Mouse (Mus musculus) splenic B cell, adult 2 months (primary cell): Measurements from ENCODE around the gene Acmsd.

Source experiments
- DNase-seq: peaks from one replicate; pipeline ENCODE4 v3.0.0-alpha.2; 2011; ENCODE audit warnings: low read depth, low spot score
- H3K27me3 ChIP-seq: 2 replicates; pipeline ENCODE4 v1.6.1; 2012; ENCODE audit warnings: mild to moderate bottlenecking, low read length, moderate library complexity, mixed read lengths; ENCODE audit not compliant: control insufficient read depth, poor library complexity, insufficient read depth, severe bottlenecking
- H3K36me3 ChIP-seq: 2 replicates; pipeline ENCODE4 v1.6.1; 2012; ENCODE audit warnings: mild to moderate bottlenecking, low read length, moderate library complexity, mixed read lengths; ENCODE audit not compliant: control insufficient read depth, poor library complexity, insufficient read depth, severe bottlenecking

Gene Acmsd

GRCm38 (mm10) chr1:127729096-127729495 lies at the start of gene Acmsd:
TSS of gene Acmsd (plus strand) at chr1:127729413.
- no peaks in the 10 kb centered on the region for H3K27me3 ChIP-seq
- no peak for DNase-seq
- no peaks in the 10 kb centered on the region for H3K36me3 ChIP-seq

DNA sequence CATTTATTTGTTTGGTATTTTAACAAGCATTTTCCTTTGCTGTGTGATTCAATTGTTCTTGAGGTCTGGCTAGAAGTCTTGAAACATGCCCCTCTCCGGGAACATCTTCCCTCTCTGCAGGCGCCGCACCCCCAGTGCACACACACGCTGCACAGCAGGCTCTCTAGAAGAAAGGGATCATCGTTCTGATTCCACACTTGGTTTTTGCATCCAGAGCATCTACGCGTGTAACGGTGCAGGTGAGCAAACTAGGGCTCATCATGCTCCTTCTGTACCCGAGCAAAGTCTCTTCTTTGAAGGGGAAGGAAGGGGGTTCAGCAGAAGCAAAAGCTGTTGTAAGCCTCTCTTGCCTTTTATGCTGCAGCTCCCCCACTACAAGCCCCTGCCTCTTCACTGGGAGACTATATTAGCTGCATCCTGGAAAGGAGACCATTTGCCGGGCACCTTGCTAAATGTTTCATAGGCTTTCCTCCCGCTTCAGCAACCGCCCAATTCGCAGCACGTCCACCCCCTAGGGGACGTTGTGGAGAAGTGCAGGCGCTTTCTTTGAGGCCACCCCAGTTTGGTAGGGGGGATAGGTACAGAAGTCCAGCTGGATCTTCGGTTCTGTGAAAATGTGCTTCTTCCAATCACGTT lies 49.6 kb upstream of the Acmsd start, which contains the start of gene Tmem163:
TSS of gene Tmem163 (minus strand) at position 51 of the 636 bp plus-strand sequence.
- DNase-seq, result peak; percentile 81
- no peaks in the 10 kb centered on the region for H3K27me3 ChIP-seq
- no peaks in the 10 kb centered on the region for H3K36me3 ChIP-seq

- H3K27me3 ChIP-seq, result no peaks in the 10 kb centered on the region
- H3K36me3 ChIP-seq, result no peaks in the 10 kb centered on the region
- DNase-seq, result peak; percentile 28
Observed at GRCm38 (mm10) chr1:127696533-127696932, 32.7 kb upstream of the Acmsd start.

- peak; percentile 25 for DNase-seq
- H3K27me3 ChIP-seq, result no peaks in the 10 kb centered on the region
Observed at GRCm38 (mm10) chr1:127702187-127702586, 27.0 kb upstream of the Acmsd start.

GRCm38 (mm10) chr1:127706269-127706668 lies 22.9 kb upstream of the Acmsd start:
- Histone ChIP-seq H3K27me3 (no peaks in the 10 kb centered on the region), H3K36me3 (no peaks in the 10 kb centered on the region)
- no peak for DNase-seq

More at GRCm38 (mm10) chr1:127702187-127702586, 27.0 kb upstream of the Acmsd start:
- no peaks in the 10 kb centered on the region for H3K36me3 ChIP-seq

GRCm38 (mm10) chr1:127716441-127716840 lies 12.8 kb upstream of the Acmsd start:
- DNase-seq, result no peak
- Histone ChIP-seq H3K27me3 (no peaks in the 10 kb centered on the region), H3K36me3 (no peaks in the 10 kb centered on the region)

- Histone ChIP-seq H3K36me3 (no peaks in the 10 kb centered on the region), H3K27me3 (no peaks in the 10 kb centered on the region)
- DNase-seq, result no peak
Observed at GRCm38 (mm10) chr1:127718290-127718689, 10.9 kb upstream of the Acmsd start.

DNA sequence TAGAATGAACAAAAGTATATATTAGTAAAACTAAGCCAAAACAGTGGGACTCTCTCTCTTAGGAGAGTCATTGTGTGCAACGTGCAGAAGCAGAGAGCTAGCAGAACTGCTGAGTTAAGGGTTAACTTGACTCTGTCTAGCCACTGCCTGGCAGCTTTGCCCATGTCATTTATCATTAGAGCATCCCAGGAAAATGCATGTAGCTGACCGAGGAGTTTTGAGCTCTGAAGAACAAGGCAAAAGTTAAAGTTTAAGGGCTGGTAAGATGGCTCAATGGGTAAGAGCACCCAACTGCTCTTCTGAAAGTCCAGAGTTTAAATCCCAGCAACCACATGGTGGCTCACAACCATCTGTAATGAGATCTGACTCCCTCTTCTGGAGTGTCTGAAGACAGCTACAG lies 5.6 kb upstream of the Acmsd start:
- Histone ChIP-seq H3K36me3 (no peaks in the 10 kb centered on the region), H3K27me3 (no peaks in the 10 kb centered on the region)
- no peak for DNase-seq

GRCm38 (mm10) chr1:127731086-127731485 lies 1.9 kb downstream of the Acmsd start:
- no peak for DNase-seq
- no peaks in the 10 kb centered on the region for H3K27me3 ChIP-seq
- no peaks in the 10 kb centered on the region for H3K36me3 ChIP-seq

GRCm38 (mm10) chr1:127732435-127732834 lies 3.2 kb downstream of the Acmsd start:
- no peak for DNase-seq
- Histone ChIP-seq H3K27me3 (no peaks in the 10 kb centered on the region), H3K36me3 (no peaks in the 10 kb centered on the region)

GRCm38 (mm10) chr1:127732841-127733240 lies 3.6 kb downstream of the Acmsd start:
- Histone ChIP-seq H3K27me3 (no peaks in the 10 kb centered on the region), H3K36me3 (no peaks in the 10 kb centered on the region)
- DNase-seq, result no peak

- no peak for DNase-seq
- no peaks in the 10 kb centered on the region for H3K36me3 ChIP-seq
- H3K27me3 ChIP-seq, result no peaks in the 10 kb centered on the region
Observed at GRCm38 (mm10) chr1:127735356-127735755, 6.1 kb downstream of the Acmsd start.

- no peak for DNase-seq
- Histone ChIP-seq H3K27me3 (no peaks in the 10 kb centered on the region), H3K36me3 (no peaks in the 10 kb centered on the region)
Observed at GRCm38 (mm10) chr1:127750401-127751102, 21.3 kb downstream of the Acmsd start.

DNA sequence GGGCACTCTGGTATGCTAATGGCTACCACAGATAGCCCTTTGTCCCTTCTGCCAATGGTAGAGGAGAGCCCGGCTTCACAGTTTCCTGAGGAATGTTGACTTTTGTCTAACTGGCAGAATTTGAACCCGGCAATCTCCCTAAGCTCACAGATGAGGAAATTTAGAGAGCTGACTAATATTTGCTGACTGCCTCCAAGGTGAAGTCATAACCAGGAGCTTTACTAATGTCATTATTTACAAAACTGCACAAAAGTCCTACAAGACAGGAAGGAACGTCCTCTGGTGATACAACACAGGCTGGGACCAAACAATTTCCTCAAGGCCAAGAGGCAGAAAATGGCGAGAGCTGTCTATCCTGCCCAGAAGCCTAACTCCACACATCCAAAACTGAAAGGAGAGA lies 26.6 kb downstream of the Acmsd start:
- Histone ChIP-seq H3K36me3 (no peaks in the 10 kb centered on the region), H3K27me3 (no peaks in the 10 kb centered on the region)
- no peak for DNase-seq

DNA sequence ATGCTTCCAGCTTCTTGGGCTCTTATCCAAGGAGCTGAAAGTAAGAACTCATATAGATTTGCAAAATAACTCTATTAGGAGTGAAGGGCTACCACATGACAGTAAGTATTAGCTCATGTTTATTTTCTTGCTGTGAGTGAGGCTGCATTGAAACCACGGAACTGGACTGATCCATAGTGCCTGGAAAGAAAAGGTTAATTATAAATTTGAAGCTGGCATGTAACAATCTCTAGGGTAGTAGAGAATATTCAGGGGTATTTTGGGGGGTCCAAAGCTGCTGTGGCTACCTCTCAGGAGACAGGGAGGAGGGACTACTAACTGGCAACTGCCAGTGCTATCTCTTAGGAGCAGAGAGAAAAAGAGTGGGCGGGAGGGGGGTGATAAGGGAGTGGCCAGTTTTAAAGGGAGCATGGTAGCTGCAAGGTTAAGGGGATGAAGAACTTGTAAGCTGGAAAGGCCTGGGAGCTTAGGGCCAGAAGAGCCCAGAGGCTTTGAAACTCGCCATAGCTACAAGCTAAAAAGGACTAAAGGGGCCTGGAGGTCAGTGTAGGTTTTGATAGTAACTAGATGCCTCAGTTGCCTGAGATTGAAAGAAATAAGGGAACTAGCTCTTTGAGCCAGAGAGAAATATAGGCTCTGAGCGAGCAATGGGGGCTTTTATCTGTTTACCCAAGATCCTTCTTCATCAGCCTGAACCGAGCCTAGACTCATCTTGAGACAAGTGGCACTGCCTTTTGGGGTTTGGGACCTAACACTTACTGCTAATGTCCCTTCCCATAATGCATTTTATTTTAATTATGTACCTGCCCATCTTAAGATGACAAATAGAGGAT lies 27.3 kb downstream of the Acmsd start:
- Histone ChIP-seq H3K27me3 (no peaks in the 10 kb centered on the region), H3K36me3 (no peaks in the 10 kb centered on the region)
- DNase-seq, result no peak
